Mouse (Mus musculus) lung, adult 2 months (tissue): Measurements from ENCODE around the gene Ttll11. TPM values are rescaled to one million over a fixed set of nuclear protein-coding genes. Genes with fewer than 3 reads are reported as not detected.

Experiments used
- DNase-seq: peaks from one replicate; pipeline ENCODE4 v3.0.0; 2022
- H3K4me1 ChIP-seq: fragments of 200-500 bp; 2 replicates; pipeline ENCODE4 v1.6.1; 2011; ENCODE audit warnings: low read length; ENCODE audit not compliant: control insufficient read depth, insufficient read depth
- H3K4me3 ChIP-seq: fragments of 200-500 bp; replicated peaks from 2 replicates; pipeline ENCODE3; 2011; ENCODE audit warnings: low read depth, mild to moderate bottlenecking, control low read depth, low read length; ENCODE audit errors: extremely low read depth
- CTCF ChIP-seq: fragments of 200-500 bp; IDR thresholded peaks from 2 replicates; pipeline ENCODE4 v1.5.1; 2011; ENCODE audit warnings: mild to moderate bottlenecking, low read length, control low read depth; ENCODE audit not compliant: insufficient read depth
- POLR2A ChIP-seq: fragments of 200-500 bp; IDR thresholded peaks from 2 replicates; pipeline ENCODE4 v1.6.1; 2011; ENCODE audit warnings: low read depth, mild to moderate bottlenecking, control low read depth, low read length, borderline replicate concordance; ENCODE audit errors: extremely low read depth
- WGBS: fragments of 180-500 bp; shearing (Covaris S2); methylation state at CpG from one replicate; pipeline ENCODE4 v1.1.7; 2018; 5-methylcytosine and 5-hydroxymethylcytosine counted together
- polyA plus RNA-seq: library from polyadenylated mRNA; depleted of rRNA; stranded (reverse); fragments of >200 nt; gene quantifications from 2 replicates; pipeline ENCODE4 v1.2.3, GENCODE M21; 2012

Gene Ttll11
- polyA plus RNA-seq, 1 experiment = 1.7 TPM

GRCm38 (mm10) chr2:35789362-35790326 lies 190.1 kb downstream of the Ttll11 start:
- WGBS = 87% methylated on average over 27 of the region's 27 CpGs
- no peak for TF ChIP-seq POLR2A
- TF ChIP-seq CTCF = no peak
- no peaks in the 10 kb centered on the region for H3K4me1 ChIP-seq
- no peak for DNase-seq
- no peak overlapping the region for H3K4me3 ChIP-seq

DNA sequence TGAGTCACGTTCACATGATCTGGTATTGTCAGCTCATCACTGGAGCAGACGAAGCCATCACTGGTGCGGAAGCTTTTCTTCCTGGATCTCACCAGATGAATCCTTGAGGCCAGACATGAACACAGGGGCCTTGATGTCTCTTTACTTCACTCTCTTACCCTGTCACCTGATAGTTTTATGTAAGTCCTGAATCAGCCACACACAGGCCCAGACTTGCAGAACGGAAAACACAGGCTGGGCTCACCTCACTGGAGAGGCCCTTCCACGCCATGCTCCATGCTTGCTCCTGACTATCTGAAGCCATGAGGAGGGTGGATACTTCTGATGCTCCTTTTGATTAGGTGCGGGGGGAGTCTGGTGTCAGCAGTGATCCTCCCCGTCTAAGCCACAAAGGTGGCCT lies 193.8 kb downstream of the Ttll11 start:
- WGBS = 91% methylated on average over 7 of the region's 7 CpGs
- H3K4me1 ChIP-seq = no peaks in the 10 kb centered on the region
- no peak for DNase-seq
- H3K4me3 ChIP-seq = no peak overlapping the region
- TF ChIP-seq CTCF (no peak), POLR2A (no peak)

DNA sequence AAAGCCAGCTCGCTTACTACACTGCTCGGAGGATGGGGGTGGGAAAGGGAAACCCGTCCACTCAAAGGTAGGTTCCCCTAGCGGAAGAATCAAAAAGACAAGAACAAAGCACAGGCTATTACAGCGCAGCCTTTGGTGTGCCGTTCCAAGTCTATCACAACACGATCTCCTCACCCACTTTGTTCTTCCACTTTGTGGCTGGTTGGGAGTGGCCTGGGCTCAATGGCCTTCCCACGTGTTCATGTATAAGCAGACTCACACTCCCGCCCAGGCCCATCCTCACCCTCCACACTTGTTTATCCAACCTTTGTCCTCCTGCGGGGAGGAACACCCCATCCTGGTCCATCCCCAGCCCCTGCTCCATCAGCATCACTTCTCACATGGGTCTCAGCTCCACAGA lies 196.3 kb downstream of the Ttll11 start:
- Histone ChIP-seq H3K4me3 (no peak overlapping the region), H3K4me1 (no peaks in the 10 kb centered on the region)
- TF ChIP-seq CTCF = no peak
- TF ChIP-seq POLR2A = no peak
- WGBS = 59% methylated on average over 10 of the region's 10 CpGs
- DNase-seq = no peak

- no peak overlapping the region for H3K4me3 ChIP-seq
- DNase-seq = no peak
- no peaks in the 10 kb centered on the region for H3K4me1 ChIP-seq
- TF ChIP-seq CTCF (no peak), POLR2A (no peak)
- 86% methylated on average over 5 of the region's 5 CpGs for WGBS
Measured at GRCm38 (mm10) chr2:35779266-35779665, 200.4 kb downstream of the Ttll11 start.

DNA sequence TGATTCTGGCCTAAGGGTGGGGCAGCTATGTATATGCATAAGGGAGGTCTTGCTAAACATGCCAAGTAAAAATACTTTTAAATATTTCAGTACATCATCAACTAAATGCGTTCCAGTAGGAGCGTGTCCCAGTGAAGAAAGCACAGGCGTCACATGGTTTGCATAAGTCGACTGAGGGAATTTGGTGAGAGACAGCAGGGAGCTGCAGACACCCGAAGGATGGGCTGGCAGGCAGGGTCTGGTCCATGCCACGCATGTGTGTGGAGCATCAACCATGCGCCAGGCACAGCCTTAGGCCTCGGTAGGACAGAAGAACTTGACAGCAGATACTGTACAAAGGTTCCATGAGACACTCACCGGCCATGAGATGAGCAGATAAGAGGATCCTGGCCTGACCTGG lies 202.8 kb downstream of the Ttll11 start:
- Histone ChIP-seq H3K4me1 (no peaks in the 10 kb centered on the region), H3K4me3 (no peak overlapping the region)
- DNase-seq = no peak
- TF ChIP-seq CTCF (no peak), POLR2A (no peak)
- 89% methylated on average over 9 of the region's 9 CpGs for WGBS

- 38% methylated on average over 5 of the region's 5 CpGs for WGBS
- no peaks in the 10 kb centered on the region for H3K4me1 ChIP-seq
- DNase-seq = no peak
- TF ChIP-seq POLR2A (no peak), CTCF (no peak)
- H3K4me3 ChIP-seq = no peak overlapping the region
Measured at GRCm38 (mm10) chr2:35775651-35776055, 204.1 kb downstream of the Ttll11 start.

GRCm38 (mm10) chr2:35770541-35770940 lies 209.2 kb downstream of the Ttll11 start:
- no peak for DNase-seq
- WGBS = 75% methylated on average over 2 of the region's 2 CpGs
- TF ChIP-seq POLR2A = no peak
- no peak for TF ChIP-seq CTCF

DNA sequence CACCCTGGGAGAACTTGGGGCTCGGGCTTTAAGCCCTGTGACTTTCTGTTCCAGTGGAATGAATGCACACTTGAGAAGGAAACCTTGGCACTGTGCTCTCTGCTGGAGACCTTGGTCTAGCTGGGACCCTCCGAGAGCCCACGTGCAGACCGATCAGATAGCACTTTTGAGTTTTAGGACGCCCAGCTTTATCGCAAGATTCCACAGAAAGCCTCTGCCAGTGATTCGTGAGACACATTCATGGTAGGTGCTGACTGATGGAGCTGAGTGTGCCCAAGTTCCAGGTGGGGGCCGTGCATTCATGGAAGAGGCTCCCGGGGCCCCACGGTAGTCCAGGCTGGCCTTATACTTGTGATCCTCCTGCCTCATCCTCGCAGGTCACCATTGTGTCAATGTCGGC lies 210.3 kb downstream of the Ttll11 start:
- WGBS = 92% methylated on average over 12 of the region's 12 CpGs
- no peak for DNase-seq
- TF ChIP-seq POLR2A = no peak
- TF ChIP-seq CTCF = no peak
- no peak overlapping the region for H3K4me3 ChIP-seq
- no peaks in the 10 kb centered on the region for H3K4me1 ChIP-seq

More at GRCm38 (mm10) chr2:35770541-35770940, 209.2 kb downstream of the Ttll11 start:
- Histone ChIP-seq H3K4me1 (no peaks in the 10 kb centered on the region), H3K4me3 (no peak overlapping the region)

DNA sequence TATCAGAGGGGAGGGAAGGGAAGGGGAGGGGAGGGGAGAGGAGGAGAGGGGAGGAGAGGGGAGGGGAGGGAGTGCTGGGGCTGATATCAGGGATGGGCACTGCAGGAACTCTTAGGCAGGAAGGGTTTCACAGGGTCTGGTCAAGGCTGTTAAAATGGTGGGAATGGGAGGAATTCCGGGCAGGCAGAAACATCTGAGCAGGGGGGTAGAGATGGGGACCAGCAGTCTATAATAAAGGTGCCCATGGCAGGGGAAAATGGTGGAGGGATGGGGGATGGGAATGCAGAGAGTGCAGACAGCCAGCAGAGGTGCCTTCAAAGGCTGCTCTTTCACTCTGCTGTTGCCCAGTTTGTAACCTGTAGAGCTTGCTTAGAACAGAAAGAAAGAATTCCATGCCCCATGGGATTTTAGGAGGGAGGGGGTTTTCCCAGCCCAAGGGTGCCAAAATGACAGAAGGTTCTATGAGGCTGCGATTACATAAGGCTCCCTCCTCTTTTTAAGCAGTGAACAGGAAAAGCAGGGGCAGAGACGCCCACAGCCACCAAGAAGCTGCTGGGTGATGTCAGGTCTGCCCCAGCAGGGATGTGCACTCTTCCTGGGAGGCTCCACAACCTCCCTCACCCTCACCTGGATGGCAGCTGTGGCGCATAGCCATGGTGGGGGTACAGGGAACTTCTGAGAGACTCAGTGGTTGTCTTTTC lies 211.0 kb downstream of the Ttll11 start:
- no peak for TF ChIP-seq CTCF
- TF ChIP-seq POLR2A = no peak
- H3K4me1 ChIP-seq = no peaks in the 10 kb centered on the region
- DNase-seq = no peak
- no peak overlapping the region for H3K4me3 ChIP-seq
- 47% methylated on average over 4 of the region's 4 CpGs for WGBS
